Mouse (Mus musculus) mouse embryonic stem cell (cell line): ENCODE results near the gene Vmn2r16.

Experiments used
- in situ Hi-C, 2 experiments: fragments of 300-500 bp; cut with MboI; formaldehyde crosslinking; loops; 1 replicate in 1 of 2; 3 replicates in 1 of 2; pipeline ENCODE4 v1.14.3; 2019 to 2020; ENCODE audit warnings: low sequenced_read_pairs in 2 of 2, low pct_unique_long_range_greater_than_20kb in 1 of 2, mixed read lengths in 1 of 2; ENCODE audit not compliant: unreplicated experiment in 1 of 2

Vmn2r16 gene

DNA sequence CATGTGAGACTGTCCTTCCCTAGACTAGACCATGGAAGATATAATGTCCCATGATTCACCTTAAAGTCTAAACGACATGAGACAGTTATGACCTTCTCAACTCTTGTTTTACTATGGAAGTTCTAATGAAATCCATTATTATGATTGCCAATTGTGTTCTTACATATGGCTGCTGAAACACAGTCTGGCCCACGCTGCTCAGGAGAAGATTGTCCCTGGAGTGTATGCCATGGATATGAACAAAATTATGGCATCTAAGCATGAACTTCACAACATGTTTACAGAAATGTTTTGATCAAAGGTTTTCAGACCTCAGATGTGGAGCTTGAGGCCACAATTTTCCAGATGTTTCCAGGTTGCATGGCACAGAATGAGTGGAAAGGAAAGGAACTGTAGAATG lies at the start of gene Vmn2r16:
Gene Vmn2r16, plus strand, starts transcription at position 301 of the 400 bp plus-strand sequence.
- in situ Hi-C loops = no loop called here

DNA sequence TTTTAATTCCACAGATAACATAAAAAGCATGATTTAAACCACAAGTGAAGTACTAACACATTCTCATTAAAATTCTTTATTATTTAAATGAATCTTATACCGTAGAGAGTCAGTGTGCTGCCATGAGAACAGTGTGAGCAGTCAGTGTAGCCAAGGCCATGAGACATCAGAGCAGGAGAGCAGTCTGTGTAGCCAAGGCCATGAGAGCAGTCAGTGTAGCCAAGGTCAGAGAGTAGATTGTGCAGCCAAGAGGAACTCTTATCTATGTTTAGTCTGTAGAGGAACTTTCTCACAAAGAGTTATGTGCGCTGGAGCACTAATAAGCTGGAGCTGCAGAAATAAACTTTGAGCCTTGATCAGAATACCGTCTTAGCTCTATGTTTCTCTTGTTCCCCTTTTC lies 35.3 kb upstream of the Vmn2r16 start:
- in situ Hi-C loops = no loop called here

- in situ Hi-C loops = no loop called here
These were observed 32.4 kb upstream of the Vmn2r16 start, which contains the start of gene Vmn2r15 for GRCm38 (mm10) chr5:109297544-109297943. Gene Vmn2r15, minus strand, starts transcription at chr5:109297644.

DNA sequence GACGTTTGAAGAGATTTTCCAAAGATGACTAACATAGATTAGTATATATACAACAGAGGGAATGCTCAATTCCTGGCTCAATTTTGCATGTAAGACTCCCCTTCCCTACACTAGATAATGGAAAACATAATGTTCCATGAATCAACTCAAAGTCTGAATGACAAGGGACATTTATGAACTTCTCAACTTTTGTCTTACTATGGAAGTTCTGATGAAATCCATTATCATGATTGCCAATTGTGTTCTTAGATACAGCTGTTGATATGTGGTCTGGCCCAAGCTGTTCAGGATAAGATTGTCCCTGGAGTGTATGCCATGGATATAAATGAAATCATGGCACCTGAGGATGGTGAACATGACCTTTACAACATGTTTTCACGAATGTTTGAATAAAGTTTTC lies 89.4 kb downstream of the Vmn2r16 start, which contains the start of gene Vmn2r17:
Gene Vmn2r17, plus strand, starts transcription at position 301 of the 400 bp plus-strand sequence.
- in situ Hi-C loops = no loop called here
